Mouse (Mus musculus) MEL (cell line): ENCODE data around the gene BC024978. TPM values are rescaled to one million over a fixed set of nuclear protein-coding genes. Genes with fewer than 3 reads are reported as not detected.
A peak's percentile ranks its signal among the peaks of the same experiment; 100 is the strongest.

Experiments
- DNase-seq: peaks from one replicate; pipeline ENCODE4 v3.0.0; 2011; ENCODE audit warnings: low read depth, low spot score
- H3K27ac ChIP-seq: 2 replicates; pipeline ENCODE4 v1.5.1; 2012; ENCODE audit warnings: low read depth, mild to moderate bottlenecking, control low read depth, low read length, moderate library complexity; ENCODE audit not compliant: control insufficient read depth
- H3K27me3 ChIP-seq, 2 experiments: fragments of 150-350 bp in 1 of 2; sonication (generic) in 1 of 2; 2 replicates each; pipeline ENCODE4 v1.6.1; 2012; ENCODE audit warnings: low read length in 2 of 2, mild to moderate bottlenecking in 2 of 2, improper control_type of control experiment in 1 of 2, moderate library complexity in 1 of 2; ENCODE audit not compliant: insufficient read depth in 2 of 2, control insufficient read depth in 1 of 2
- H3K36me3 ChIP-seq, 2 experiments: 2 replicates each; pipeline ENCODE4 v1.6.1; 2012 to 2014; ENCODE audit warnings: low read length in 2 of 2, improper control_type of control experiment in 1 of 2, inconsistent platforms in 1 of 2, mild to moderate bottlenecking in 1 of 2; ENCODE audit not compliant: insufficient read depth in 2 of 2, control insufficient read depth in 1 of 2
- H3K4me1 ChIP-seq, 2 experiments: fragments of 150-350 bp in 1 of 2; sonication (generic) in 1 of 2; 2 replicates each; pipeline ENCODE4 v1.6.1; 2012; ENCODE audit warnings: low read length in 2 of 2, improper control_type of control experiment in 1 of 2, mild to moderate bottlenecking in 1 of 2; ENCODE audit not compliant: insufficient read depth in 2 of 2, control insufficient read depth in 1 of 2
- H3K4me3 ChIP-seq, 2 experiments: fragments of 150-350 bp in 1 of 2; sonication (generic) in 1 of 2; 2 replicates each; pipeline ENCODE4 v1.5.1; 2012; ENCODE audit warnings: low read depth in 2 of 2, low read length in 2 of 2, mild to moderate bottlenecking in 2 of 2, moderate library complexity in 2 of 2, control low read depth in 1 of 2, improper control_type of control experiment in 1 of 2; ENCODE audit not compliant: control insufficient read depth in 1 of 2, insufficient read depth in 1 of 2
- H3K79me2 ChIP-seq: 2 replicates; pipeline ENCODE4 v1.6.1; 2012; ENCODE audit warnings: mild to moderate bottlenecking, low read length, moderate library complexity; ENCODE audit not compliant: control insufficient read depth, poor library complexity, insufficient read depth
- H3K9ac ChIP-seq: 2 replicates; pipeline ENCODE4 v1.6.1; 2012; ENCODE audit warnings: low read depth, mild to moderate bottlenecking, control low read depth, low read length, moderate library complexity; ENCODE audit not compliant: control insufficient read depth, poor library complexity, severe bottlenecking
- H3K9me3 ChIP-seq: fragments of 150-350 bp; sonication (generic); replicated peaks from 2 replicates; pipeline ENCODE4 v1.6.1; 2012; ENCODE audit warnings: mild to moderate bottlenecking, low read length, improper control_type of control experiment, moderate library complexity; ENCODE audit not compliant: insufficient read depth
- BHLHE40 ChIP-seq: IDR thresholded peaks from 2 replicates; pipeline ENCODE4 v1.6.1; 2012; ENCODE audit warnings: low read depth, mild to moderate bottlenecking, inconsistent platforms, low read length, improper control_type of control experiment, borderline replicate concordance
- CTCF ChIP-seq, 3 experiments: IDR thresholded peaks in 2 of 3; conservative IDR thresholded peaks in 1 of 3; 2 replicates each; pipeline ENCODE4 v1.5.1; 2011 to 2012; ENCODE audit warnings: low read length in 3 of 3, low read depth in 2 of 3, mild to moderate bottlenecking in 2 of 3, improper control_type of control experiment in 1 of 3, inconsistent platforms in 1 of 3, mixed read lengths in 1 of 3, moderate library complexity in 1 of 3; ENCODE audit not compliant: control insufficient read depth in 1 of 3, insufficient read depth in 1 of 3, poor library complexity in 1 of 3, severe bottlenecking in 1 of 3
- ETS1 ChIP-seq: IDR thresholded peaks from 2 replicates; pipeline ENCODE4 v1.6.1; 2012; ENCODE audit warnings: low read depth, mild to moderate bottlenecking, inconsistent platforms, low read length, improper control_type of control experiment, moderate library complexity
- HCFC1 ChIP-seq: IDR thresholded peaks from 2 replicates; pipeline ENCODE4 v1.6.1; 2012; ENCODE audit warnings: low read depth, mild to moderate bottlenecking, inconsistent platforms, low read length, improper control_type of control experiment, moderate library complexity
- JUND ChIP-seq: IDR thresholded peaks from 2 replicates; pipeline ENCODE4 v1.6.1; 2011; ENCODE audit warnings: low read depth, mild to moderate bottlenecking, improper control_type of control experiment, low read length
- KAT2A ChIP-seq: conservative IDR thresholded peaks from 2 replicates; pipeline ENCODE4 v1.6.1; 2012; ENCODE audit warnings: low read depth, low read length, improper control_type of control experiment, inconsistent platforms
- MAFK ChIP-seq: IDR thresholded peaks from 2 replicates; pipeline ENCODE4 v1.6.1; 2011; ENCODE audit warnings: low read depth, mild to moderate bottlenecking, low read length, improper control_type of control experiment, borderline replicate concordance
- MAX ChIP-seq: IDR thresholded peaks from 2 replicates; pipeline ENCODE4 v1.6.1; 2011; ENCODE audit warnings: low read length, improper control_type of control experiment
- MAZ ChIP-seq: IDR thresholded peaks from 2 replicates; pipeline ENCODE4 v1.6.1; 2012; ENCODE audit warnings: low read depth, mild to moderate bottlenecking, inconsistent platforms, low read length, improper control_type of control experiment
- MYC ChIP-seq: IDR thresholded peaks from 2 replicates; pipeline ENCODE4 v1.6.1; 2011; ENCODE audit warnings: low read depth, mild to moderate bottlenecking, low read length, improper control_type of control experiment, moderate library complexity
- NELFE ChIP-seq: IDR thresholded peaks from 2 replicates; pipeline ENCODE4 v1.6.1; 2011; ENCODE audit warnings: low read depth, low read length, improper control_type of control experiment
- POLR2A ChIP-seq, 2 experiments: IDR thresholded peaks; 2 replicates each; pipeline ENCODE4 v1.6.1; 2011 to 2012; ENCODE audit warnings: low read length in 2 of 2, mild to moderate bottlenecking in 2 of 2, control low read depth in 1 of 2, improper control_type of control experiment in 1 of 2, low read depth in 1 of 2, moderate library complexity in 1 of 2; ENCODE audit not compliant: control insufficient read depth in 1 of 2, insufficient read depth in 1 of 2, poor library complexity in 1 of 2
- POLR2AphosphoS2 ChIP-seq: IDR thresholded peaks from 2 replicates; pipeline ENCODE4 v1.6.1; 2011; ENCODE audit warnings: low read length, improper control_type of control experiment
- RAD21 ChIP-seq: IDR thresholded peaks from 2 replicates; pipeline ENCODE4 v1.6.1; 2011; ENCODE audit warnings: mild to moderate bottlenecking, low read depth, low read length, improper control_type of control experiment
- RCOR1 ChIP-seq: IDR thresholded peaks from 2 replicates; pipeline ENCODE4 v1.6.1; 2012; ENCODE audit warnings: low read depth, mild to moderate bottlenecking, inconsistent platforms, low read length, improper control_type of control experiment
- SIN3A ChIP-seq: IDR thresholded peaks from 2 replicates; pipeline ENCODE4 v1.6.1; 2012; ENCODE audit warnings: low read length, improper control_type of control experiment, inconsistent platforms
- SMC3 ChIP-seq: IDR thresholded peaks from 2 replicates; pipeline ENCODE4 v1.6.1; 2011; ENCODE audit warnings: low read depth, low read length, improper control_type of control experiment
- TBP ChIP-seq: IDR thresholded peaks from 2 replicates; pipeline ENCODE4 v1.8.0; 2011; ENCODE audit warnings: low read depth, low read length, improper control_type of control experiment
- UBTF ChIP-seq: IDR thresholded peaks from 2 replicates; pipeline ENCODE4 v1.6.1; 2012; ENCODE audit warnings: low read depth, mild to moderate bottlenecking, inconsistent platforms, low read length, improper control_type of control experiment, moderate library complexity, borderline replicate concordance; ENCODE audit not compliant: insufficient read depth
- USF1 ChIP-seq: IDR thresholded peaks from 2 replicates; pipeline ENCODE4 v1.6.1; 2014; ENCODE audit warnings: low read depth, mild to moderate bottlenecking, inconsistent platforms, low read length, improper control_type of control experiment, moderate library complexity
- ZC3H11A ChIP-seq: IDR thresholded peaks from 2 replicates; pipeline ENCODE4 v1.6.1; 2012; ENCODE audit warnings: low read depth, mild to moderate bottlenecking, inconsistent platforms, low read length, improper control_type of control experiment
- ZKSCAN1 ChIP-seq: IDR thresholded peaks from 2 replicates; pipeline ENCODE4 v1.6.1; 2012; ENCODE audit warnings: low read depth, mild to moderate bottlenecking, inconsistent platforms, low read length, improper control_type of control experiment, moderate library complexity
- polyA plus RNA-seq, 2 experiments: library from polyadenylated mRNA; stranded (reverse) in 1 of 2; unstranded in 1 of 2; fragments of >175 nt in 1 of 2; fragments of >200 nt in 1 of 2; gene quantifications; 2 replicates each; pipeline versions ENCODE4 v1.2.1 to v1.2.4; 2012; ENCODE audit warnings: low replicate concordance in 2 of 2, low read depth in 1 of 2; ENCODE audit not compliant: insufficient read length in 2 of 2, insufficient read depth in 1 of 2, missing spikeins in 1 of 2
- total RNA-seq: library from RNA; depleted of rRNA; stranded (reverse); fragments of 300-350 nt; gene quantifications from 2 replicates; pipeline ENCODE4 v1.2.3, GENCODE M21; 2012

Gene BC024978
- total and polyA plus RNA-seq, 3 experiments, result 2.1 to 7.1 TPM; not detected in 1

GRCm38 (mm10) chr7:27158171-27158570, 37.4 kb upstream of the BC024978 start:
- no peaks in the 10 kb centered on the region for H3K36me3 ChIP-seq
- H3K9ac ChIP-seq, result no peak overlapping the region
- H3K27ac ChIP-seq, result no peak overlapping the region
- H3K79me2 ChIP-seq, result no peaks in the 10 kb centered on the region; the same call in 1 of the 2 replicates
- no peaks in the 10 kb centered on the region for H3K27me3 ChIP-seq
- TF ChIP-seq SIN3A (no peak), RCOR1 (no peak), JUND (no peak), MAX (no peak), TBP (no peak), UBTF (no peak), BHLHE40 (no peak), KAT2A (no peak), MAZ (no peak), USF1 (no peak)
- no peaks in the 10 kb centered on the region for H3K4me1 ChIP-seq
- no peak for DNase-seq
- H3K9me3 ChIP-seq, result no peaks in the 10 kb centered on the region
- no peak overlapping the region for H3K4me3 ChIP-seq

GRCm38 (mm10) chr7:27159256-27159655, 36.3 kb upstream of the BC024978 start:
- DNase-seq, result no peak
- no peaks in the 10 kb centered on the region for H3K4me1 ChIP-seq
- no peak overlapping the region for H3K9ac ChIP-seq
- no peak overlapping the region for H3K27ac ChIP-seq
- H3K36me3 ChIP-seq, result no peaks in the 10 kb centered on the region
- H3K79me2 ChIP-seq, result peaks cover 1% of the 10 kb centered on the region; the same call in 1 of the 2 replicates
- no peaks in the 10 kb centered on the region for H3K9me3 ChIP-seq
- H3K4me3 ChIP-seq, result no peak overlapping the region
- TF ChIP-seq MAFK (no peak), POLR2A (IDR thresholded peaks at IDR 0.05; ENCODE audit: control insufficient read depth in 1 of 2, insufficient read depth in 1 of 2, low read depth in 1 of 2, low read length in 2 of 2, poor library complexity in 1 of 2) (no peak), HCFC1 (no peak), UBTF (no peak), ETS1 (no peak), JUND (no peak), ZKSCAN1 (no peak)
- TF ChIP-seq, all 39 proteins: peak for 0
- no peaks in the 10 kb centered on the region for H3K27me3 ChIP-seq

GRCm38 (mm10) chr7:27159882-27160281, 35.7 kb upstream of the BC024978 start:
- Histone ChIP-seq H3K9ac (no peak overlapping the region), H3K36me3 (no peaks in the 10 kb centered on the region), H3K4me1 (no peaks in the 10 kb centered on the region), H3K4me3 (no peak overlapping the region), H3K9me3 (no peaks in the 10 kb centered on the region), H3K79me2 (peaks cover 1% of the 10 kb centered on the region; the same call in 1 of the 2 replicates), H3K27me3 (no peaks in the 10 kb centered on the region), H3K27ac (no peak overlapping the region)
- peak; percentile 30; the same call in 1 of the 2 replicates for TF ChIP-seq HCFC1
- peak; percentile 74 for TF ChIP-seq SIN3A
- no peak for TF ChIP-seq NELFE
- TF ChIP-seq POLR2AphosphoS2, result 0 out of 2 replicates have a peak, but pooled peaks have one; percentile 39
- no peak for TF ChIP-seq ZKSCAN1
- TF ChIP-seq ZC3H11A, result peak; percentile 39; the same call in 1 of the 2 replicates
- TF ChIP-seq MAZ, result 0 out of 2 replicates have a peak, but pooled peaks have one; percentile 34
- TF ChIP-seq RAD21, result peak; percentile 59
- no peak for TF ChIP-seq USF1
- peak; percentile 90 to 93 (median 90) for TF ChIP-seq CTCF (IDR thresholded peaks at IDR 0.05 in 2 of 3, conservative IDR thresholded peaks at IDR 0.05 in 1 of 3; ENCODE audit: control insufficient read depth in 1 of 3, insufficient read depth in 1 of 3, low read depth in 2 of 3, low read length in 3 of 3, poor library complexity in 1 of 3, severe bottlenecking in 1 of 3)
- peak; percentile 85 for TF ChIP-seq SMC3
- TF ChIP-seq MYC, result peak; percentile 69; the same call in 1 of the 2 replicates
- DNase-seq, result peak; percentile 84
